ENCODE assay signal across 21 mouse cellular contexts in the genomic region with DNA sequence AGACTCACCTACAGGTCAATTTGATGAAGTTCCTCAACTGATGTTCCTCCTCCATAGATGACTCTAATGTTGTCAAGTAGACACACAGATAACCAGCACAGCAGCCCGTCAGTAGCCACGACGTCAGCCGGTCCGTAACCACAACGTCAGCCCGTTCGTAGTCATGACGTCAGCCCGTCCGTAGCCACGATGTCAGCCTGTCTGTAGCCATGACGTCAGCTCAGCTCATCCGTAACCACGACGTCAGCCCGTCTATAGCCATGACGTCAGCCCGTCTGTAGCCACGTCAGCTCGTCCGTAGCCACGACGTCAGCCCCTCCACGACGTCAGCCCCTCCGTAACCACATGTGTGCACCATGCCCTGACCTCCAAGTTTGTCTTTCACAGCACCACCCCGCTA.
DNase-seq lines count a peak whose midpoint lies in the region; ATAC-seq and TF ChIP-seq lines count a peak whose summit lies in the region.
"Had no signal": no experiment of that assay in that cellular context is flagged by ENCODE, and none has a peak within 500 bp of the region (broad histone marks: within the 10 kb centered on the region; RNA-seq: fewer than 3 reads in every experiment).

No protein-coding gene starts in this region.

- peaks cover 3% of the 10 kb centered on the region; the same call in 1 of the 2 replicates for H3K9me3 ChIP-seq in G1E (replicated peaks)
- H3K9me3 ChIP-seq: embryonic facial prominence, embryonic 13.5 days; hindbrain, embryonic 13.5 days; kidney, embryonic 15.5 days; midbrain, embryonic 13.5 days; neural tube, embryonic 13.5 days had no signal

- no peak overlapping the region for H3K9ac ChIP-seq in heart, adult 2 months (ENCODE audit: low read depth, low read length)
- H3K9ac ChIP-seq: embryonic facial prominence, embryonic 13.5 days; hindbrain, embryonic 13.5 days; kidney, embryonic 15.5 days; midbrain, embryonic 13.5 days; neural tube, embryonic 13.5 days had no signal

- H3K4me3 ChIP-seq in heart, adult 2 months, result no peak overlapping the region
- peak overlapping the region; percentile 7; the same call in 1 of the 2 replicates for H3K4me3 ChIP-seq in G1E (ENCODE audit: low read depth, low read length)
- H3K4me3 ChIP-seq: embryonic facial prominence, embryonic 13.5 days; hindbrain, embryonic 13.5 days; kidney, embryonic 15.5 days; layer of hippocampus, adult 2 months; midbrain, embryonic 13.5 days; neural tube, embryonic 13.5 days had no signal

- no peak for TF ChIP-seq EP300 in heart, adult 2 months (IDR thresholded peaks at IDR 0.05; ENCODE audit: insufficient read depth, low read depth, low read length)

- no peaks in the 10 kb centered on the region for H3K36me3 ChIP-seq in heart, adult 2 months (ENCODE audit: control insufficient read depth, insufficient read depth, low read length)
- no peaks in the 10 kb centered on the region for H3K36me3 ChIP-seq in G1E (replicated peaks)
- H3K36me3 ChIP-seq: hindbrain, embryonic 13.5 days; midbrain, embryonic 13.5 days; neural tube, embryonic 13.5 days had no signal

- H3K79me2 ChIP-seq in heart, adult 2 months (replicated peaks; ENCODE audit: control insufficient read depth, insufficient read depth, low read length), result no peaks in the 10 kb centered on the region

- DNase-seq in heart, adult 2 months, result peak; percentile 1 to 11
- DNase-seq in heart, postnatal 14 days, result no peak
- peak; percentile 16 for DNase-seq in kidney, adult 9 months
- DNase-seq in kidney, postnatal 10 days, result no peak
- no peak for DNase-seq in G1E (ENCODE audit: low spot score)
- DNase-seq in ZHBTc4 (ENCODE audit: low read depth, low spot score), result peak; percentile 30
- no peak for DNase-seq in right cerebral cortex, adult 18-20 months
- DNase-seq: cerebellum, adult 9-10 months; gastrocnemius, postnatal 25 days; liver; right cerebral cortex, postnatal 14 days; thymus, postnatal 36 days had no signal

- TF ChIP-seq POLR2A in heart, adult 2 months (IDR thresholded peaks at IDR 0.05; ENCODE audit: insufficient read depth, low read depth, low read length), result no peak

- no peaks in the 10 kb centered on the region for H3K27me3 ChIP-seq in heart, adult 2 months (ENCODE audit: control insufficient read depth, insufficient read depth, low read length)
- peaks cover 17% of the 10 kb centered on the region; the same call in 1 of the 2 replicates for H3K27me3 ChIP-seq in G1E (ENCODE audit: insufficient read depth, low read length)
- H3K27me3 ChIP-seq: embryonic facial prominence, embryonic 13.5 days; hindbrain, embryonic 13.5 days; kidney, embryonic 15.5 days; midbrain, embryonic 13.5 days; neural tube, embryonic 13.5 days had no signal

- TF ChIP-seq CTCF in heart, adult 2 months (IDR thresholded peaks at IDR 0.05), result no peak
- TF ChIP-seq CTCF in G1E (IDR thresholded peaks at IDR 0.05; ENCODE audit: low read depth, low read length), result no peak; the same call in 1 of the 2 replicates

- H3K27ac ChIP-seq in heart, adult 2 months, result no peak overlapping the region
- H3K27ac ChIP-seq: hindbrain, embryonic 13.5 days; kidney, embryonic 15.5 days; layer of hippocampus, adult 2 months; midbrain, embryonic 13.5 days; neural tube, embryonic 13.5 days had no signal

- ATAC-seq in G1E (ENCODE audit: extremely low read depth, insufficient number of reproducible peaks, low FRiP score, poor library complexity, severe bottlenecking), result no peak
- ATAC-seq: forebrain, embryonic 16.5 days; inflammation-experienced regulatory T-cells, adult 6 months; lung, postnatal 0 days; midbrain, embryonic 13.5 days had no signal

- peaks cover 4% of the 10 kb centered on the region for H3K4me1 ChIP-seq in heart, adult 2 months (ENCODE audit: control insufficient read depth, insufficient read depth, low read length)
- peaks cover 12% of the 10 kb centered on the region for H3K4me1 ChIP-seq in G1E (ENCODE audit: insufficient read depth, low read depth, low read length)

- intact Hi-C loops in heart, adult 2 months (cut with DNase I), result no loop called here
- intact Hi-C loops in heart, postnatal 14 days (cut with DNase I), result no loop called here

- WGBS in heart, adult 2 months, result 94% methylated on average over 28 of the region's 28 CpGs

Comparison
In these comparisons a context has a peak if more than half of its experiments do, and no peak if none do; other contexts are left out.
1. DNase-seq: peak in heart, adult 2 months (2 of 2), kidney, adult 9 months (single experiment) and ZHBTc4 (single experiment); none in heart, postnatal 14 days (0 of 2), kidney, postnatal 10 days (single experiment), G1E (single experiment) and right cerebral cortex, adult 18-20 months (single experiment).